Comparison of ENCODE assay signal across 8 mouse cellular contexts in genomic region chr8:121390608-121391007, GRCm38 (mm10).
DNase-seq lines count a peak whose midpoint lies in the region; ATAC-seq and TF ChIP-seq lines count a peak whose summit lies in the region.

No protein-coding gene starts in this region.

- H3K9ac ChIP-seq in hindbrain, embryonic 14.5 days, result no peak overlapping the region

- H3K36me3 ChIP-seq in hindbrain, embryonic 14.5 days (replicated peaks; ENCODE audit: control insufficient read depth, insufficient read depth), result no peaks in the 10 kb centered on the region

- H3K27me3 ChIP-seq in hindbrain, embryonic 14.5 days (ENCODE audit: control insufficient read depth, insufficient read depth, low read length), result peaks cover 49% of the 10 kb centered on the region

- no peak overlapping the region for H3K4me2 ChIP-seq in hindbrain, embryonic 14.5 days (replicated peaks)

- H3K27ac ChIP-seq in hindbrain, embryonic 14.5 days, result no peak overlapping the region

- peak; percentile 67 for TF ChIP-seq CTCF in lung, adult 2 months (IDR thresholded peaks at IDR 0.05; ENCODE audit: insufficient read depth, low read length)

- DNase-seq in adrenal gland, postnatal 14 days, result peak; percentile 59
- DNase-seq in adrenal gland, adult 8-10 months, result no peak
- DNase-seq in lung, adult 2 months, result no peak
- no peak for DNase-seq in lung, postnatal 25 days (ENCODE audit: low spot score)
- DNase-seq in hindbrain, embryonic 14.5 days (ENCODE audit: low spot score), result no peak
- peak; percentile 17 for DNase-seq in lung, postnatal 36 days
- DNase-seq in thymus, postnatal 0 days (ENCODE audit: low spot score), result no peak
- no peak for DNase-seq in B cell, adult 2 months

- TF ChIP-seq POLR2A in lung, adult 2 months (IDR thresholded peaks at IDR 0.05; ENCODE audit: borderline replicate concordance, extremely low read depth, low read depth, low read length), result no peak

- ATAC-seq in hindbrain, embryonic 14.5 days (ENCODE audit: low FRiP score), result peak; percentile 48; the same call in 1 of the 2 replicates

- no peak overlapping the region for H3K4me3 ChIP-seq in lung, adult 2 months (replicated peaks; ENCODE audit: extremely low read depth, low read depth, low read length)
- no peak overlapping the region for H3K4me3 ChIP-seq in hindbrain, embryonic 14.5 days (replicated peaks; ENCODE audit: low read length)

- no peaks in the 10 kb centered on the region for H3K4me1 ChIP-seq in lung, adult 2 months (ENCODE audit: control insufficient read depth, insufficient read depth, low read length)
- peaks cover 9% of the 10 kb centered on the region for H3K4me1 ChIP-seq in hindbrain, embryonic 14.5 days (replicated peaks; ENCODE audit: control insufficient read depth, insufficient read depth, low read length)

- no peaks in the 10 kb centered on the region for H3K9me3 ChIP-seq in hindbrain, embryonic 14.5 days (ENCODE audit: control insufficient read depth, low read length)

- WGBS in lung, adult 2 months, result 11% methylated on average over 11 of the region's 11 CpGs
- 22% methylated on average over 11 of the region's 11 CpGs for WGBS in hindbrain, embryonic 14.5 days

Comparison
In these comparisons a context has a peak if more than half of its experiments do, and no peak if none do; other contexts are left out.
1. DNase-seq: peak in adrenal gland, postnatal 14 days (single experiment) and lung, postnatal 36 days (single experiment); none in adrenal gland, adult 8-10 months (single experiment), lung, adult 2 months (single experiment), lung, postnatal 25 days (single experiment), hindbrain, embryonic 14.5 days (single experiment), thymus, postnatal 0 days (single experiment) and B cell, adult 2 months (0 of 2).